Mouse (Mus musculus): ENCODE measurements around the gene Ripor3.

Ripor3 gene

GRCm38 (mm10) chr2:167984946-167985345, 25.5 kb downstream of the Ripor3 start:
- no peak for DNase-seq

GRCm38 (mm10) chr2:167984371-167984770, 26.0 kb downstream of the Ripor3 start:
- no peak for DNase-seq

- DNase-seq = no peak
These were observed 27.8 kb downstream of the Ripor3 start for GRCm38 (mm10) chr2:167982646-167983045.

GRCm38 (mm10) chr2:167980391-167980790, 30.0 kb downstream of the Ripor3 start:
- DNase-seq = no peak

- DNase-seq = no peak
These were observed 32.1 kb downstream of the Ripor3 start for GRCm38 (mm10) chr2:167978271-167978670.

GRCm38 (mm10) chr2:167975746-167976145, 34.7 kb downstream of the Ripor3 start:
- no peak for DNase-seq

- DNase-seq = no peak
These were observed 37.6 kb downstream of the Ripor3 start for GRCm38 (mm10) chr2:167972809-167973208.

- no peak for DNase-seq
These were observed 38.3 kb downstream of the Ripor3 start for GRCm38 (mm10) chr2:167972146-167972545.

- no peak for DNase-seq
These were observed 40.4 kb downstream of the Ripor3 start for GRCm38 (mm10) chr2:167969851-167970541.

GRCm38 (mm10) chr2:167968504-167968903, 41.9 kb downstream of the Ripor3 start:
- DNase-seq = no peak

GRCm38 (mm10) chr2:167965911-167966310, 44.5 kb downstream of the Ripor3 start:
- no peak for DNase-seq

GRCm38 (mm10) chr2:167964320-167964719, 46.1 kb downstream of the Ripor3 start:
- DNase-seq = no peak

- DNase-seq = no peak
These were observed 46.6 kb downstream of the Ripor3 start for GRCm38 (mm10) chr2:167963778-167964300.

- DNase-seq = no peak
These were observed 47.2 kb downstream of the Ripor3 start for GRCm38 (mm10) chr2:167963176-167963575.

- DNase-seq = no peak
These were observed 48.1 kb downstream of the Ripor3 start for GRCm38 (mm10) chr2:167962347-167962746.

- DNase-seq = no peak
These were observed 49.8 kb downstream of the Ripor3 start for GRCm38 (mm10) chr2:167960584-167960983.

- peak; percentile 37 for DNase-seq
These were observed 50.4 kb downstream of the Ripor3 start for GRCm38 (mm10) chr2:167959996-167960395.

- DNase-seq = peak; percentile 46
These were observed 51.0 kb downstream of the Ripor3 start for GRCm38 (mm10) chr2:167959384-167959911.

- no peak for DNase-seq
These were observed 51.6 kb downstream of the Ripor3 start for GRCm38 (mm10) chr2:167958843-167959242.

- no peak for DNase-seq
These were observed 52.2 kb downstream of the Ripor3 start for GRCm38 (mm10) chr2:167958082-167958788.

- no peak for DNase-seq
These were observed 52.9 kb downstream of the Ripor3 start for GRCm38 (mm10) chr2:167957539-167957938.

GRCm38 (mm10) chr2:167954928-167955327, 55.5 kb downstream of the Ripor3 start:
- no peak for DNase-seq

- DNase-seq = no peak
These were observed 56.6 kb downstream of the Ripor3 start for GRCm38 (mm10) chr2:167953819-167954218.
